Mouse (Mus musculus) layer of hippocampus, postnatal 10 days (tissue): ENCODE results near the gene Aff4. TPM values are rescaled to one million over a fixed set of nuclear protein-coding genes. Genes with fewer than 3 reads are reported as not detected.
"Not testable (repeated sequence)": the region's sequence is repeated elsewhere in the genome, so short reads cannot be mapped to it uniquely, and the experiment has no call there.

Experiments
- DNase-seq, 2 experiments: peaks; one replicate each; pipeline ENCODE4 v3.0.0; 2021; ENCODE audit warnings: low spot score in 2 of 2
- total RNA-seq, 2 experiments: library from RNA; stranded (reverse); gene quantifications; 2 replicates each; pipeline ENCODE4 v1.2.3; 2021

The Aff4 gene
- total RNA-seq, 2 experiments from 2014 or later: 161 to 222 TPM

DNA sequence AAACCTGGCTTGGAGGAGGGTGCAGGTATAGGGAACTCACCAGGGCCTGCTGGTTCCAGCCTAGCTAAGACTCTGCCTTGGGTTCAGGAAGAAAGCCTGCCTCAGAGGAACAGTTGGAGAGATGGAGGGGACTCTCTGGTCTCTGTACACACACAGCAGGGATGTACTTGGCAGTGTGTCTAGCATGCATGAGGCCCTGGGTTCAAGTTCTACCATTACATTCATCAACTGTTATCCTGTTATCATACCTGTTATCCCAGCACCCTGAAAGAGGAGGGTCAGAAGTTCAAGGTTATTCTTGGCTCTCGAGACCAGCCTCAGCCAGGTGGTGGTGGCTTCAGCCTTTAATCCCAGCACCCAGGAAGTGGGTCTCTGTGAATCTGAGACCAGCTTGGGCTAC is 13.7 kb upstream of the Aff4 start:
- no peak for DNase-seq

- DNase-seq: no peak
These were observed 12.9 kb upstream of the Aff4 start for GRCm38 (mm10) chr11:53337684-53338083.

GRCm38 (mm10) chr11:53341019-53341418 is 9.6 kb upstream of the Aff4 start:
- not testable (repeated sequence) for DNase-seq

DNA sequence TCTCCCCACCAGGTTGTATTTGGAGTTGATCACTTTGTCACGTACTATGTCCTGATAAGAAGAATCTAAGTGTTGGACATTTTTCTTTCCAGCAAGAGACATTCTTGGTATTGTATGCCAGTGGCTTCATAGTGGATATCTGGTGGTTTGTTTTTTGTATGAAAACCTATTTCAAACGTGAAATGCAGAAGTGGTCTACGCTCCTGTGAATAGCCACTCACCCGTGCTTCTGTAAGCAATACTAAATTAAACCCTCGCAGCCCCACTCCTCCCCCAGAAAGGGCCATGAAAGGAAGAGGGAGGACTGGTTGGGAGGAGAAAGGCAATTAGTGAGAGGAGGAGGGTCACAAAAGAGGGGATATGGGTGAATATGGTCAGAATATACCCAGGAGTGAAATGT is 7.9 kb upstream of the Aff4 start:
- no peak for DNase-seq

- DNase-seq: peak in 1 of 2 experiments; percentile 36
These were observed 5.3 kb upstream of the Aff4 start for GRCm38 (mm10) chr11:53345328-53345727.

- DNase-seq: no peak
These were observed 4.9 kb upstream of the Aff4 start for GRCm38 (mm10) chr11:53345738-53346137.

DNA sequence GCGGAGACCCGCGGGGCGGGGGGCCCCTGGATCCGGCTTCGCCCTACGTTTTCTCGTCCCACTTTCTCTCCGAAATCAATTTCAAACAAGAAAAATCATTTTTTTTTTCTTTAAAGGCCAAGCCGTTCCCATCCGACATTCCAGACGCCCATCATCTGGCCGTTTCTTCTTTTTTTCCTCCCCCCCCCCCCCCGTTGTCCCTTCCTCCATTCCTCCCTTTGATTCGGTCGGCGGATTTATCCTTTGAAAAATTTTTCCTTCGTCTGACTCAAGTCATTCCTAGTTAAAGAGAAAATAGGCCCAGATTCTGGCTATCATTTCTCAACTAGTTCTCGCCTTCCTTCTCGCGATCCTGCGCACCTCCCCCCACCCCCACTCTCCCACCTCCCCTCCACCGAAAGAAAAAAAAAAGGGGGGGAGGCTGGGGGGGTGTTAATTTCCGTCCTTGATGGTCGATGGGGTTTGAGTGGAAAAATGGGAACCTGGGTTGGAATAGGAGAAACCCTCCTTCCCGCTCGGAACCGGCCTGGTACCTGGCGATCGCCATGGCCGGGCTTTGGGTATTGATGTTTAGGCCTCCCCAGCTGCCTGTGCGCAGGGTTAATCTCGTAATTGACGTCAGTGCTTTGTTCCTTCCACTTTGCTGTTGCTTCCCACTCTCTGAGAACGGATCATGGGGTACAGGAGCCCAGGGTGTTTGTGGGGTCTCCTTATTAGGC is 750 bp downstream of the Aff4 start:
- peak; percentile 59 to 69 for DNase-seq

DNA sequence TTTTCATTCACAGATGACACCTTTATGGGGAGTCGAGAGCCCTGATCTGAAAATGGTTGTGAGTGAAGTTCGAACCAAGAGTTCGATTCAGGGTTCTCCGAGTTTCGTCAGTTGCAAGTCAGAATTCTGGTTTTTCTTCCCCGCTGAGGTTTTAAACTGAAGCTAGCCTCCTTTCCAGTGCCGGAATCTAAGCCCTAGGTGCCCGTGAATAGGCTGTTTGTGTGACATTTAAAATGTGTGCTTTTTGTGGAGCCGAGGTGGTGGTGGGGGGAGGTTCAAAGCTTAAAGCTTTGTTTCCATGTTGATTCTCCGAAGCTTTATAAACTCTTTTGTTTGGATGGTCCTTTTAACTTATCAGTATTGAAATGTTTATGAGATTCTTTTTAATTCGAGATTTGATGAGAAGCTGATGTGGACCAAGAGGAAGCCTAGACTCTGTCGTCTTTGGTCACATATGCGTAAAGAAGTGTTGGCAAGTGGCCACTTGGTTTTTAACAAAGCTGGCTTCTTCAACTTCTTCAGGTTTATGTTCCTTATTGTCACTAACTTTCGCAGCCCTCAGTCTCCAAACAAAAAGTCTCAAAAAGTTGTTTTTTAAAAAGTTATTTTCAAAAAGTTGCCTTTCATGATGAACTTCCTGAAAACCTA is 1.4 kb downstream of the Aff4 start:
- no peak for DNase-seq

GRCm38 (mm10) chr11:53358504-53359155 is 8.0 kb downstream of the Aff4 start:
- DNase-seq: no peak

DNA sequence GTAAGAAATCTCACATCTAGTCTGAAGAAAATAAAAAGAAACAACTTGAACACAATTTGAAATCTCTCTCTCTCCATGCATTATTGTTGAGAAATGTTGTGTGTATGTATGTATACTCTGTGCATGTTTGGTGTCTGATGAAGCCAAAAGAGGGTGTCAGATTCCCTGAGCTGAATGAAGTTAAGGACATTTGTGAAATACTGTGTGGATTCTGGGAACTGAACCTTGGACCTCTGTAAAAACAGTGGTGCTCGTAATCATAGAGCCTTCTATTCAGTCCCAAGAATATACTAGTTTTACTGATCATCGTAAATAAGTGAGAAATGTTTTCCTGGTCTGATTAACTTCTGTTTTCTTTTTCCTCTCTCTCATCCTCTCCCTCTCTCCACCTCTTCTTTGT is 16.4 kb downstream of the Aff4 start:
- DNase-seq: no peak

DNA sequence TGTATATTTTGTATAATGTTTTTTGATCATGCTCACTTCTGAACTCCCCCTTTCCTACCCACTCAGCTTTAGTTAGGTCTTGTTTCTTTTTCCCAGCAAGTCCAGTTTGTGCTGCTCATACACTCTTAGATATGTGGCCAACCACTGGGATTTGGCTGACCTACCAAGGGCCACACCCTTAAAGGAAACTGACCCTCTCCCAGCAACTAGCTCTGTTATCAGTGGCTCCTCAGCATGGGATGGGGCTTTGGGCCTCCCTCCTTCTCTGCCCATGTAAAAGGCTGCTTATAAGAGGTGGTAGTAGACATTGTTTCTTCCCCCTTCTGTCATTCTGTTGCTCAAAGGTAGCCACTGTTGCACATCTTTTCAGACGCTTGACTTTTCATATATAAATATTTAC is 28.3 kb downstream of the Aff4 start:
- no peak for DNase-seq

GRCm38 (mm10) chr11:53383758-53384428 is 33.3 kb downstream of the Aff4 start:
- DNase-seq: no peak

DNA sequence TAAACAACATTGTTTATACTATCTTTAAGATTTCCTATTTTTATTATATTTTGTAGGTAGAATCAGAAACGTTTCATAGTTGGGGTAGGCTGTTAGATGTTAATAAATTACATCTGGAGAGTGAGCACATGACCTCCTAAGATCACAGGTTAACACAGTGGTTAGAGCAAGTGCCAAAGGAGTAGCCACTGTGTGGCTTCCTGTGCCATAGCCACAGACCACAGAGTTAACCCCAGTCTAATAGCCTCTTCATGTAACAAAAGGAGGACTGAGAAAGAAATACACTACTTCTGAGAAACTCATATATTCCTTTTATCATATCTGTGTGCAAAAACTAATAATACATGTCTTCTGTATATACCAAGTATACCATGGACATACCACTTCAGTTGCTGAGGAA is 43.2 kb downstream of the Aff4 start:
- DNase-seq: no peak

DNA sequence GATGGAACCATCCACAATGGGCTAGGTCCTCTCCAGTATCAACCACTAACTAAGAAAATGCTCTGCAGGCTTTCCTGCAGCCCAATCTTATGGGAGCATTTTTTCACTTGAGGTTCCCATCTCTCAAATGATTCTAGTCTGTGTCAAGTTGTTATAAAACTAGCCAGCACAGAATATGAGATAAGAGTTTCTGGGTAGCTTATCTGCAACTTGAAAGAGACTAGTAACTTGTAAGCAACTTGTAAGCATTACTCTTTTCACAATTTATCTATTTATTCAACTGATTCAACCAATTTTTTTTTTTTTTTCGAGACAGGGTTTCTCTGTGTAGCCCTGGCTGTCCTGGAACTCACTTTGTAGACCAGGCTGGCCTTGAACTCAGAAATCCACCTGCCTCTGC is 53.0 kb downstream of the Aff4 start:
- no peak for DNase-seq

GRCm38 (mm10) chr11:53411738-53412137 is 61.1 kb downstream of the Aff4 start:
- DNase-seq: no peak

DNA sequence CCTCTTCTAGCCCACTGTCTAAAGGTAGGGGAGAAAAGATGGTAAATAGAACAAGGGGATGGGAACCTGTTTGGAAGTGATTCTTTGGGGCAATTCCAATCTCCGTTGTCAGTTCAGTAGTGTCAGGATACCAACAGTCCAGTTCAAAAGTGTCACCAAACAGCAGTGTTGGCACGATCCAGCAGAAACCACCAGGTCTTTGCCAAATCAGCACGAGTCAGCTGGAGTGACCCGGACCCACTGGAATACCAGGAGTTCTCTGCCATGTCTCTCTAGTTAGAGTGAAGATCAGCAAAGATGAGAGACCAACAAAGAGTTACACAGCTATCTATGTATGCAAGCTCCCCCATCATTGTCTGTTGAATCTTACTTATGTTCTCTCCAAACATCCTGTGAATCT is 63.2 kb downstream of the Aff4 start:
- no peak for DNase-seq

DNA sequence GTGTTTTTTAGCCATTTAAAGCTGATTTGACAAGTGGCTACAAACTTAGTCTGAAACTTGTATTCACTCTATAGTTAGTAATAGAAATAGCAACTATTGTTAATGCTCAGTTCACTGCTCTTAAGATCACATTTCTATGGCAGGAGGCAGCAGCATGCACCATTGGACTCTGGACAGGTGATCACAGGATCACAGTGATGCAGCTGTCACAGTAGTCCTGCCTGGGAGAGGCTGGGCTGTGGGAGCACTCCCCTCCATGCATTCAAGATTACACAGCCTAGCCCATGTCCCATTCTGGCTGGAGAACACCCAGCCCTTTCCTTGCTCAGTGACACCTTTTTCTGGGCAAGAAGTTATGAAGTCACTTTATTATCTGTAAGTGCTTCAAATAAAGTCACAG is 67.4 kb downstream of the Aff4 start:
- no peak for DNase-seq

DNA sequence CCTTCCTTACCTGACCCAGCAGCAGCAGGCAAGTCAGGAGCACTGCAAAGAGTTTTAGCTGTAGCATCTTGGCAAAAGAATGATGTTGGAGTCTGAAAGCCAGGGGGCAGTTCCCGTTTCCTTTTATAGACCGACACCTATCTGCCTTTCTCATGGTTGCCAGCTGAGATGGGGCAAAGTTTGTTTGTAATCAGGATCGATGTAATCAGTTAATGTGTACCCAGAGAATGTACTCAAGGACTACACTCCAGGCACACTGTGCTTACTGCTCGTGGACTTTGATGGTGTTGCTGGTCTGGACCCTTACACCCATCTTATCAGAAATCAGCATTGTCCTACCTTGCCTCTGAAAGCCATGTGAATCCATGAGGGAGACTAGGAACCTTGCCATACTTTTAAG is 72.4 kb downstream of the Aff4 start, which contains the start of gene Leap2:
Gene Leap2, minus strand, starts transcription at position 135 of the 400 bp plus-strand sequence.
- no peak for DNase-seq

DNA sequence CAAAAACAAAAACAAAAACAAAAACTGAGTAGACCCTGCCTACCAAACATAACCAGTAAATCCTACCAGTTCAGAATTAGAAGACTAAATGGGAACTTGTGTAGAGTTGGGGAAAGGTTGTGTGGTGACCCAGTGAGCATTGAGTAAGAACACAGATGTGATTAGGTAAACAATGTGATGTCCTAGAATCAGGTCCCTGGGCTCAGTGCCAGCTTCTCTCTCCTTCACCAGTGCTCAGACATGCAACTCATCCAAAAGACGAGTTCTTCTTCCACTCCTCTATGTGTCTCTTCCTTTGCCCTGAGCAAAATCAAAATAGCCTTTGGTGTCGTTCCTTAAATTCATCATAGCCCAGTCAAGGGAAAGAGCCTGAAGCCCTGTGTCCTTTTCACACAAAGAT is 74.2 kb downstream of the Aff4 start:
- DNase-seq: no peak

- no peak for DNase-seq
These were observed 74.6 kb downstream of the Aff4 start for GRCm38 (mm10) chr11:53425251-53425650.

- DNase-seq: no peak
These were observed 75.2 kb downstream of the Aff4 start for GRCm38 (mm10) chr11:53425711-53426255.

GRCm38 (mm10) chr11:53426914-53427313 is 76.3 kb downstream of the Aff4 start:
- DNase-seq: not testable (repeated sequence)
